Mouse (Mus musculus): Measurements from ENCODE around the gene Cc2d2a.

Cc2d2a gene

GRCm38 (mm10) chr5:43661997-43662961 lies at the start of gene Cc2d2a:
Cc2d2a (plus strand) TSS chr5:43662346.
- DNase-seq = peak; percentile 46

GRCm38 (mm10) chr5:43621575-43622299 lies 40.4 kb upstream of the Cc2d2a start:
- DNase-seq = no peak

GRCm38 (mm10) chr5:43625407-43625806 lies 36.7 kb upstream of the Cc2d2a start:
- DNase-seq = no peak

DNA sequence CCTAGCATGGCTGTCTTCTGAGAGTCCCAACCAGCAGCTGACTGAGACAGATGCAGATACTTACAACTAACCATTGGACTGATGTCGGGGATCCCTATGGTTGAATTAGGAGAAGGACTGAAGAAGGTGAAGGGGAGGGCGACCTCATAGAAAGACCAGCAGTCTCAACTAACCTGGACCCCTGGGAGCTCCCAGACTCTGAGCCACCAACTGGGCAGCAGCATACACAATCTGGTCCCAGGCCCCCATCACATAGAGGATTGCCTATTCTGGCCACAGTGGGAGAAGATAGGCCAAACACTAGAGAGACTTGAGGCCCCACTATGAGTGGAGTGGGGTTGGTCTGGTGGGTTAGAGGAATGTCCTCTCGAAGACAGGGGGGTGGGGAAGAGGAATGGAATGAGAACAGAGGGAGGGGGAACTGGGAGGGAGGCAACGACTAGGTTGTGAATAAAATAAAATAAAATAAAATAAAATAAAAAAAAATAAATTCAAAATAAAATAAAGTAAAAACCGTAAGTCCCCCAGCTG lies 28.0 kb upstream of the Cc2d2a start:
- DNase-seq = no peak

- peak; percentile 12 for DNase-seq
Observed at GRCm38 (mm10) chr5:43634602-43635081, 27.5 kb upstream of the Cc2d2a start.

DNA sequence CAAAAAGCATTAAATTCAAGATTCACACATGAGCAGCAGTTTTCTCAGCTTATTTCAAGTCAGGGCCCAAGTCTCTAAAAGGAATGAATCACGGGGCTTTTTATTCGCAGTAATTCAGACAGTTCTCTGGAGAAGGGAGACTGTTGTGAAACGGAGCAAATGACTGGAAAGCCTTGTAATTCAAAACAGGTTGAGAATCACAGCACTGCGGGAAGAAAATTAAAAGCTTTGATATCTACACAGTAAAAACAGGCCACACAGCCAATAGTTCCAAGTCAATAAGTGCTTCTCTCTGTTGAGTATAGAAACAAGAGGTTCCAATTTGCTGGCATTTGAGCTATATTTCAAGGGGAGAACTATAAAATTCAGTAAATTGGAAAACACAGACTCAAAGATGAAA lies 17.1 kb upstream of the Cc2d2a start:
- DNase-seq = no peak

GRCm38 (mm10) chr5:43647098-43647774 lies 14.9 kb upstream of the Cc2d2a start:
- no peak for DNase-seq

DNA sequence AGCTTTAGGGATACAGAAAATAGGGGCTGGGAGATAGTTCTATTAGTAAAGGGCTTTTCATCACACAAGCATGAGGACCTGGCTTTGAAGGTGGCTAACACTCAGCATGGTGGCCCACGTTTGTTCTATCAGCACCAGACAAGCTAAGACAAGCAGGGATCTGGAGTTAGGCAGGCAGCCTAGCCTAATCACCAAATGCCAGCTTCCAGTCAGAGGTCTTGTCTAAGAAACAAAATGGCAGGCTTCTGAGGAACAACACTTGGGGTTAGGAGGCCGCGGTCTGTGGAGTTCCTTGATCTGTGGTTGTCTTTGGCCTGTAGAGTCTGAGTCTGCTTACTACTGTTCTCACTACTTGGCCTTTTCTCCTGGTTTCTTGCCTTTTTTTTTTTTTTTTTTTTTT lies 648 bp upstream of the Cc2d2a start:
- DNase-seq = no peak

- DNase-seq = peak; percentile 38
Observed at GRCm38 (mm10) chr5:43663531-43663930, 1.4 kb downstream of the Cc2d2a start.

DNA sequence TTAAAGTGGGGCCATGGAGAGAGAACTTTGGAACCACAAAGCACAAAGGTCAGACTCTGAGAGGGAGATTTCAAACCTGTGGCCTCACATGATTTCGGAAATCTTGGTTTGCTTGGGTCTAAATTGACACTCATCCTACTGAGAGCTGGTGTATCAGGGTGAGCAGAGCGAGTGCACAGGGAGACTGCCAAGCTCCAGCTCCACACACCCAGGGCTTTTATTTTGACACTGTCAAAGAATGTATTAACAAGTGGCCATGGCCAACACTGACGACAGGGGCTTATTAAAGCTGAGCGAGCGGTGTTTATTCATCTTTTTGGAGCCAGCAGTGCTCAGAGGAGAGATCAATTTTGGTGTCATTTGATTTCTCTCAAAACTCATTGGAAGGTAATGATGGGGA lies 3.0 kb downstream of the Cc2d2a start:
- peak; percentile 20 for DNase-seq

GRCm38 (mm10) chr5:43669118-43669645 lies 7.0 kb downstream of the Cc2d2a start:
- DNase-seq = peak; percentile 53

GRCm38 (mm10) chr5:43672177-43672911 lies 10.2 kb downstream of the Cc2d2a start:
- peak; percentile 86 for DNase-seq

DNA sequence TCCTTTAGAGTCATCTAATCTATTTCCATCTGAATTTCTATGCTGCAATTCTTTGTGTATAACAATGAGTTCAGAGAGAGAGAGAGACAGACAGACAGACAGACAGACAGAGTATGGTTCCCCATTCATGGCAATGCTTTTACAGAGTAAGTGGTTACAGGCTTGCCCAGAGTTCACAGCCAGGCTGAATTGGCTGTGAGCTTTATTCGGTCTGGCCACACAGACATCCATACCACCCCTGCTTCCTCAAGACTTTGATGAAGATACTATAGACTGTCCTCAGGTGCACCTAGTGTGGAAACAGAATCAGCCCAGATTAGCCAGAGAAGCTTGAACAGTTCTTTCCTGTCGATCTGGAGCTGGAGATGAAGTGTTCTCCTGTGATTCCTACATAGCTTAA lies 10.9 kb downstream of the Cc2d2a start:
- no peak for DNase-seq

DNA sequence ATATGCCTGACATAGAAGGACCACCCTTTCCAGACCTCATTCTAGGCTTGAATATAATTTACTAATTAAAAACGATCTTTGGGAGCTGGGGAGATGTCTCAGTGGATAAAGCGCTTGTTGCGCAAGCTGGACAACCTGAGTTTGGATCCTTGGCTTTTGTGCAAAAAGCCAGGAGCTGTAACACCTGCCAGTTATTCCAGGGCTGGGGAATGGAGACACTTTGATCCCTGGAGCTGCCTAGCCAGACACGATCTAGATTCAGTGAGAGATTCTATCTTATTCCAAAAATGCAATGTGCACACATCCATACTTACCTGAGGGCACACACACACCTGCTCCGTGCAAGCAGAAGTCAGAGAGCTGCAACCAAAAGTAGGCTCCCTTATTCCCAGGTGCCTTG lies 23.3 kb downstream of the Cc2d2a start:
- DNase-seq = no peak

- no peak for DNase-seq
Observed at GRCm38 (mm10) chr5:43692489-43692888, 30.3 kb downstream of the Cc2d2a start.

- no peak for DNase-seq
Observed at GRCm38 (mm10) chr5:43697133-43697532, 35.0 kb downstream of the Cc2d2a start.

DNA sequence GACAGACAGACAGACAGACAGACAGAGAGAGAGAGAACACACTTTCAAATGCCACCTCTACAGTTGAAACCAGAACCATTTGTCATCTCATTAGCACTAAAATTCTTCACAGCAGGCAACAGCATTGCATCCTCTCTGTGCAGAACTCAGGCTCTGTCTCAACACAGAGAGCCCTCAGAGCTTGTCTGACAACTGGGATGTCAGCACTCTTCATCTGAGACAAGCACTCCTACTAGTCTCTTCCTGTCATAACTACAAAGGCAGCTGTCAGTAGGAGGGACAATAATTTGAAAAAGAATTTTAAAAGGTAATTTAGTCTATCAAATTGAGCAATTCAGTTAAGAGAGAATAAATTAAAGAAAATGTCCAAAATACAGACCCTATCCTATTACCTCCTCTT lies 37.1 kb downstream of the Cc2d2a start:
- DNase-seq = no peak

DNA sequence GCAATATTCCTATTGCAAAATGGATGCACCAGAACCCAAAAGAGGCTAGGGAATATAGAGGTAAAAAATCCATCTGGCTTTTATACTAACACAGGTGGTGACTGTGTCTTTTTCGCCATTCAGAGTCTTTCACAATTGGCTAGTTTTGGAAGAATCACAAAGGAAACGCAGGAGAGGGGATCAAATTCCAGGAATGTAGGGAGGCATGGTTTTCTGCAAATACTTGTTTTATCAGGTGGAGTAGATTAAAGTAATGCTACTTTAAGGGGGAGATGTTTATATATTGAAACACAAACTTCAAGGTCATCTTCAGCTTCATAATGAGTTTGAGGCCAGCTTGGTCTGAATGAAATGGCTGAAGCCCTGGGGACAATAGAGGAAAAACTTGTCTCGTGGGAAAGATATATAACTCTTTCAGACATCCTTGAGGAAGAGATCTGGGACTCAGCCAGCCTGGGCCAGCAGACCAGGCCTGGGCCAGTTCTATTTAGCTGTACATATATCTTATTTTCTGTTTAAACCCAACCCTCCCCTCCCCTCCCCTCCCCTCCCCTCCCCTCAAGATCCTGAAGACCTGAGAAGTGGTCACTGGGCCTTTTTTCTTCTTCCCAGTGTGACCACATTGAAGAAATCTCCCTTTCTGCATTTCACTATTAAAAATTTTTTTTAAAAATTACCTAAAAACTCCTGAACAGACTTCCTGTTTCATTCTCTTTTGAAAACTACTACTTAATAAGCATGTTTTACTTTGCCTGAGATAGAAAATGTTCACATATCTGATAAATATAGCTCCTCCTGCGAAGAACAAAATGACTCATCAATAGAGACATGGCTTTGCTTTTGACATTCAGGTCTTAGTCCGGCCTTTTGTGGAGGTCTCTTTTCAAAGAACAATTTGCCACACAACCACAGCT lies 59.6 kb downstream of the Cc2d2a start:
- DNase-seq = no peak

GRCm38 (mm10) chr5:43722452-43722783 lies 60.3 kb downstream of the Cc2d2a start:
- no peak for DNase-seq

DNA sequence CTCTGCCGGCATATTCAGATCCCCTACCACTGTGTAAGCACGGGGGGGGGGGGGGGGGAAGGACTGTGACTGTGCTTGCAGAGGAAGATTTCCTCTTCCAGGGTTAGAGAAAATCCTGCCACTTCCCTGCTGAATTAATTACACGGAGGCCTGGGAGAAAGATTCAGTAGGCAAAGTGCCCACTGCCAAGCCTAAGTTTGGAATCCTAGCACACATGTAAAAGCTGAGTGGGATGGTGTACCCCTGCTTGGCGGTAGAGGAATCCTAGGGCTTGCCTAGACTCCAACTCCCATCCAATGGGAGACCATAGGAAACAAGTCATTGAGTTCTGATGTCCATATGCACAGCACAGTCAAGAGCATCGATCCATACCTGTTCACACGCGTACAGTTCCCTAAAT lies 61.7 kb downstream of the Cc2d2a start:
- DNase-seq = no peak
